Mouse (Mus musculus) stomach, adult 2 months (tissue): ENCODE measurements around the gene Fgf10. TPM values are rescaled to one million over a fixed set of nuclear protein-coding genes. Genes with fewer than 3 reads are reported as not detected.

Experiments
- polyA plus RNA-seq: library from polyadenylated mRNA; depleted of rRNA; stranded (reverse); fragments of >200 nt; gene quantifications from 2 replicates; pipeline ENCODE4 v1.2.3, GENCODE M21; 2012; rRNA removed

The Fgf10 gene
- 0.25 and 0.44 TPM in 2 replicates for polyA plus RNA-seq

GRCm38 (mm10) chr13:118669491-118669890 is at the start of gene Fgf10:
Fgf10 (plus strand) TSS chr13:118669791.

